Mouse (Mus musculus): Measurements from ENCODE around the gene Adprm. TPM values are rescaled to one million over a fixed set of nuclear protein-coding genes. Genes with fewer than 3 reads are reported as not detected.

The Adprm gene
- total RNA-seq, 2 experiments from 2014 or later: 6.5 to 8.2 TPM

Small RNAs within 50 kb of the gene (microRNA-seq; reads per million reads assigned to microRNA genes)
- not detected for gene Mir6923

Other genes with a start within 250 kb of the Adprm start
- under 1 TPM in 1 of 2 experiments, not detected in 1; 0.09 TPM for gene Pirt, start 140.6 kb downstream of the Adprm start, total RNA-seq (2021)
- gene Tmem238l, start 96.0 kb downstream of the Adprm start, total RNA-seq (2021): not detected
- gene Tmem220, start 27.4 kb downstream of the Adprm start, total RNA-seq (2021): 1 to 10 TPM in 1 of 2 experiments, under 1 TPM in 1; 0.83 to 1.0 TPM
- gene Sco1, start 76 bp upstream of the Adprm start, total RNA-seq (2021): 1 to 10 TPM; 7.0 to 7.7 TPM
- 10 to 100 TPM in 1 of 2 experiments, 1 to 10 TPM in 1; 9.5 to 15.9 TPM for gene Myh3, start 25.7 kb upstream of the Adprm start, total RNA-seq (2021)
- 1,000 to 10,000 TPM; 2,421 to 2,564 TPM for gene Myh2, start 118.4 kb upstream of the Adprm start, total RNA-seq (2021)
- 1,000 to 10,000 TPM; 2,776 to 3,903 TPM for gene Myh1, start 147.5 kb upstream of the Adprm start, total RNA-seq (2021)
- gene Myh4, start 185.4 kb upstream of the Adprm start, total RNA-seq (2021): over 10,000 TPM; 26,101 to 26,132 TPM
- gene Myh8, start 224.5 kb upstream of the Adprm start, total RNA-seq (2021): 100 to 1,000 TPM; 257 to 267 TPM

Data from gastrocnemius, adult 18-20 months (tissue).